Mouse (Mus musculus) gonadal fat pad, adult 2 months (tissue): ENCODE results near the gene Utp18. TPM values are rescaled to one million over a fixed set of nuclear protein-coding genes. Genes with fewer than 3 reads are reported as not detected.

Experiments used
- DNase-seq: peaks from one replicate; pipeline ENCODE4 v3.0.0-alpha.2; 2012; ENCODE audit warnings: low read depth
- polyA plus RNA-seq: library from polyadenylated mRNA; depleted of rRNA; stranded (reverse); fragments of >200 nt; gene quantifications from 2 replicates; pipeline ENCODE4 v1.2.3, GENCODE M21; 2012; rRNA removed

The Utp18 gene
- polyA plus RNA-seq, 1 experiment = 4.1 TPM

DNA sequence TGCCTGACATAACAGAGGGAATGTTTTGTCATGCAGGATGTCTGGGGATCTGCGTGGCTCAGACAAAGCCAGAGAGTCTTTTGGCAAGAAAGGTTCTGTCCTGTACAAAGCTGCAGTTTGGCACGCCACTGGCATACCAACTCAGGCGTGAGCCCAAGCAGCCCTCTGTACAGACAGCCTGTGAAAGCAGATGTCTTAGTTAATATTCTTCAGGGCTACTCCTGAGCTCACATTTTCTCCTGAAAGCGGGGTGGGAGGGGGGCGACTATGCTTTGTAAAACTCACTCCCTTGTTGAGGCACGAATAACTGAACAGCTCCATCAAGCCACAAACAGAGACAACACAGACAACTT is 56.3 kb downstream of the Utp18 start:
- no peak for DNase-seq

DNA sequence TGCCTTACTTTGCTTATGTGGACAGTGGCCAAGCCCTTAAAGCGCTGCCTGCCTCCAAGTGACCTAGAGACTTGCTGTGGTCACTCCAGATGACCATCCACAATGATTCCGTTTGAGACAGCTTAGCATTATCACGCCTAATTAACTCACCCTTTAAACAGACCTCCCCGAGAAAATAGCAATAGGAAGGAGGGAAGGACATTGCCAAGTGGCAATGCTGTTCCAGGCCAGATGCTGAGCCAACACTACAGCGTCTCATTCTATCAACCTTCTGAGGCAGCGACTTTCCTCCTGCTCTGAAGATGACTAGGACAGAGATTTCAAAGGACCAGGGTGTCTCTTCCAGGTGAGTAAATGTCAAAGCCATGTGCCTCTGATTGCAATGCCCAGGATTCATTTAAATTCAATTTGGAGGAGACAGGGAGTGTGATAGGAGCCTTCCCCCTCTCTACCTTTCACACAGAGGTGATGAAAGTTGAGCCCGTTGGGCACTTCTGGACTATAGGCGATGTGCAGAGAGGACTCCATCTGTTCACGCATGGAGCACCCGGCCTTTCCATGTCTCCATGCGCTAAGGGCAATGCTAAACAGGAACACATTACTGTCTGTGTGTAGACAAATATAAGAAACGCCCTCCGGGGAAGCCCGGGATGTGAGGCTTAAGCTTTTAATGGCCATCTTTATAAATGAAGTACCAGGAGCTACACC is 56.8 kb downstream of the Utp18 start:
- DNase-seq = no peak

DNA sequence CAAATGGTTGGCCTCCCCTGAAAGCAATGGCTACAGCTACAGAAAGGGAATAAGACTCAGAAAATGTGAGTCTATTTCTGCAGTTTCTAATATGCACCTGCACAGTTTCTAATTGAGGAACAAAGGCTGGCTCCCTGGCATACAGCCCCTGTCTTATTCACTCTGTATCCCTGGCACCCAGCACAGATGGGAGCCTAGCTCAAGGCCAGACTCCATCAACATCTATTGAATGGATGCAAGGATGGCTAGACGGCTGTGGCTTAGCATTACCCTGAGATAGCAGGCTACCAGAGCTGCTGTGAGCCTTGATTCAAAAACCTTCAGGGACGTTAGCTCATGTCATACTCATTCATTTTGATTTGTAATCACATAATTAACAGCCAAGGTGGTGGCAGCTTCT is 63.3 kb downstream of the Utp18 start:
- DNase-seq = no peak

DNA sequence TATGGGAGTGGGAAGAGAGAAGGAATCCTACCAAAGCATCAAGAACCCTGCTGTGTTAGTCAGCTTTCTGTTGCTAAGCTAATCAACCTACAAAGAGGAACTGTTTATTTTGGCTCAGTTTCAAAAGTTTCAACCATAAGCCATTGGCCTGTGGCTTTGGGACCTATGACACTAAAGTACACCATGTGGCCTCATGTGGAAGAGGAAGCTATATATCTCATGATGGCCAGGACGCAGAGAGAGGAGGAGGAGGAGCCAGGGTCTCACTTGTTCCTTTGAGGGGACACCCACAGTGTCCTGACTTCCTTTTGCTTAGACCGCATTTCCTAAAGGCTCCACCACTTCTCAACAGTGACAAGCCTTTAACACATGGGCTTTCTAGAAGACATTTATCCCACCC is 64.0 kb downstream of the Utp18 start:
- no peak for DNase-seq

DNA sequence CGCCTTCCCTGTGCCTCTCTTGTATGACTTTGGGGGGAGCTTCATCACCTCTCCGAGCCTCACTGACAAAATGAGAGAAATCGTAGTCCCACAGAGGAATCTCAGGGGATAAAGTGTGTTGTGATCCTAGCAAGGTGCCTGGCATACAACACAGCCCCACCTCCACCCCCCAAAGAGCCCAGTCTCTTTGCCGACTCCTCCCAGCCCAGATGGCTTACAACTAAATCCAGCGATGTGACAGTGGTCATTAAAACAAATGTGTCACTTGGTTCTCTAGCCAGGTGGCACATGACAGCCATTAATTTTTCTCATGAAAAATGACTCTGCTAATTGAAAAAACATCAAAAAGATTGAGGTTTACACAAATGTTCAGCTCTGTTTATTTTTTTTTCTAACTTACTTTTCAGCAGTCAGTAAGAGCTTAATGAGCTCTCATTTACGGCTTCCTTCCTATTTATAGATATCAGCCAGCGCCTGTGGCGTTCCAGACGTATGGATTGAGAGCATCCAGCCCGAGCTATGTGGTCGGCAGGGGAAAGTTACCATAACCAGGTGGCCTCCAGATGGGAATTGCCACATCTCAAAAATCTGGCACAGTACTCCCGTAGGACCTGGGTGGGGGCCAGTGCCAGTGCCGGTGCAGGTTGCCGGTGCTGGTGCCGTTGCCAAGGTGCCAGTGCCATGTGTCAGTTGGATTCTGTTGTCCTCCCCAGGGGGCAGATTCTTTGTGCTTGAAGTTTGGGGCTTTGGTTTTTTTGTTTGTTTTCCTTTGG is 67.4 kb downstream of the Utp18 start:
- no peak for DNase-seq

DNA sequence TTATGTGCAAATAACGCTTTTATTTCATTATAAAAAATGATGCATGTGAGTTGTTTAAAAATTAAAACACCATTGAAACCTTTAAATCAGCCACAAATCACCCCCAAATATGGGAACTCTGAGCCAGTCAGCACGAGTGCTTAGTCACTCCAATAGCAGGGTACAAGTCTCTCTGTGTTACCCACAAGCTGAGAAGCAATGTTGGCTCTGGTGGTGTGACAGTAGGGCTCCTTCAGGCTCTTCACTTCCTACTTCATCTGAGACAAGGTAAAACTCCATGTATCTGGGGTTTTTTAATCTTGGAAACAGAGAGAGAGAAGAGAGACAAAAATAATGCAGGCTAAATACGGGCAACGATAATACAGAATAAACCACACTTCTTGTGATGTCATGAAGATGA is 72.6 kb downstream of the Utp18 start:
- DNase-seq = no peak

DNA sequence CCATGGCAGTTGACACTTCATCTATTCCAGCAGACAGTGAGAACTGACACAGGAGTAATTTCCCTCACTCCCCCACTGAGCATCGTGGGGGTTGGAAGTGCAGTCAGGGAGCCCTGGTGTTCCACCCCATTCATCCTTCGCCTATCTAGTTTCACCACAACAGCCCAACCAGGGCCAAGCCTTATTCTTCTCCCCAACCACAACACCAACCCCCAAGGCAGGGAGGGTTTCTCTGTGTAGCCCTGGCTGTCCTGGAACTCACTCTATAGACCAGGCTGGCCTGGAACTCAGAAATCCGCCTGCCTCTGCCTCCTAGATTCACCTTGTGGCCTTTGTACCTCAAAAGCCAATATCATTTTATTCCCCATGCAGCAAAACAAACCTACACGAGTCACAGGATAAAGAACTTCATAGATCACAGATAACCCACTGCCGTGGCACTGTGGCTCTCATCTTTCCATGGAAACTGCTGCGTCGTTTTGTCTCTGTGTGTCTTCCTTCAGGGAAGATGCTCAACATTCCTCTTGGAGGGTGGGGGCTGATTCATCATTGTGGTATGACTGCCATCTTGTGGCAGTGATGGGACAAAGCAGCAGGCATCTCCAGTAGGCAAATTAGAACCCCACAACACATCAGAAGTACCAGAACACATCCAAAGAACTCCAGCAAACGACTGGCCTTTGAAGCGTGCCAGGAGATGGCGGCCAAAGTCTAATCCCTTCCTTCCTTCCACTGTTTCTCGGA is 73.3 kb downstream of the Utp18 start:
- no peak for DNase-seq

Other genes starting within 250 kb of the Utp18 start
- 6.2 and 7.0 TPM in 2 replicates for gene Mbtd1, start 86 bp upstream of the Utp18 start, polyA plus RNA-seq
- gene Nme2, start 70.5 kb upstream of the Utp18 start, polyA plus RNA-seq = 187 and 256 TPM in 2 replicates
- 22.2 and 45.8 TPM in 2 replicates for gene Gm20390, start 82.5 kb upstream of the Utp18 start, polyA plus RNA-seq
- gene Nme1, start 82.8 kb upstream of the Utp18 start, polyA plus RNA-seq = 65.3 and 109 TPM in 2 replicates
- 23.5 and 25.7 TPM in 2 replicates for gene Spag9, start 110.3 kb upstream of the Utp18 start, polyA plus RNA-seq